Mouse (Mus musculus): ENCODE data around the gene Fli1.

Gene Fli1

GRCm38 (mm10) chr9:32549462-32550384 is 7.1 kb upstream of the Fli1 start:
- no peak for DNase-seq

DNA sequence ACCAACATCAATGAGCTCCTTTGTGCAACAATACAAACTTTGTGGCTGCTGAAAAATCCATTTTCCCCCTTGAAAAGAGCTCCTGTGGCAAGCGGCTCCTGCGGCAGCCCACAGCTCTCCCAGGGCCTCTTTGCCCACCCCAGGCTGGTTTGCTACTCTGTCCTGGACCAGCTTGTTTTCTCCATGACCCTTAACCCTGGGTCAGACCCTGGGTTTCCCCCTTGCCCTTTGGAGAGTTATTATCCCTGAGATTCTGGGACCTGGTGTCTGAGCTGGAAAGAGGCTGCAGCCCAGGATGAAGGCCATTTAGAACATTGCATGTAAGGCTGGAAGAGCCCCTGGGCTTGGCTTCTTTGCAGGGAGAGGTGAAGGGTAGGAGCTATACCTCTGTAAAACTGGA is 4.1 kb upstream of the Fli1 start:
- DNase-seq: no peak

DNA sequence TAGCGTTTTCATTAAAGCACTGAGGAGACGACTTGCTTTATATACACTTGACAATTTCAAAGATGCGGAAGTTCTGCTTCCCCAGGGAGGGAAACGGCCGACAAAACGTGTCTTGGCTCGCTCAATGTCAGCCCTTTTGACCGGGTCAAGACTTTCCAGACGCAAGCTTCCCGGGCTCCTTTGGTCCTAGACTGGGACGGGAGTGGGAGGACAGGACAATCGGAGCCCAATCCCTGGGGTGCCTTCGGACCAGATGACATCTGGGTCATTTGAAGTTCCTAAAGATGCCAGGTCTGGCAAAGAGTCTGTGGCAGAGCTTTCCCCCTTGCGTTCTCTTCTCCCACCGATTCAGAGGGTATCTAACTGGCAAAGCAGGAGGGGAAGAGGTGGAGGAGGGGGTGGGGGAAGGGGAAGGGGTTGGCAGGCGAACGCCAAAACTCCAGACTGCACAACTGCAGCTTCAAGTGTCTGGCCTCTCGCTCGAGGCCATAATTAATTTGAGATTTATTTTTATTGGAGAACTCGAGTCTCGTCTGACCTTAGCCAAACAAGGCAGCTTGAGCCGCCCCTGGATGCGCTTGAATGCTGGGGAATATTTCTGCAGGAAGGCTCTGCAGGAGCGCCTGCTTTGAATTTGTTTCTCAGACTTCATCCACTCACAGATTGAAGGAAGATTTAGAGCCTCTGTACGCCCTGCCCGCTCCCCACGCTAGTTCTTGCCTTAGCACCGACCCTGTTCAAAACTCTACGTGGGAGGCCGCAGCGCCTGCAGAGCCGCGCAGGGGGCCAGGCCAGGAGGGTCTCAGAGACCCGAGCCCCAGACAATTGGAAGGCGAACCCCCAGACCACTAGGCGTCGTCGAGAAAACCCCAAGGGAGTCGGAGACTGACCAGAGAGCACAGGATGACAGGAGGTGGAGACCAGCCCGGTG is 2.3 kb upstream of the Fli1 start:
- no peak for DNase-seq

DNA sequence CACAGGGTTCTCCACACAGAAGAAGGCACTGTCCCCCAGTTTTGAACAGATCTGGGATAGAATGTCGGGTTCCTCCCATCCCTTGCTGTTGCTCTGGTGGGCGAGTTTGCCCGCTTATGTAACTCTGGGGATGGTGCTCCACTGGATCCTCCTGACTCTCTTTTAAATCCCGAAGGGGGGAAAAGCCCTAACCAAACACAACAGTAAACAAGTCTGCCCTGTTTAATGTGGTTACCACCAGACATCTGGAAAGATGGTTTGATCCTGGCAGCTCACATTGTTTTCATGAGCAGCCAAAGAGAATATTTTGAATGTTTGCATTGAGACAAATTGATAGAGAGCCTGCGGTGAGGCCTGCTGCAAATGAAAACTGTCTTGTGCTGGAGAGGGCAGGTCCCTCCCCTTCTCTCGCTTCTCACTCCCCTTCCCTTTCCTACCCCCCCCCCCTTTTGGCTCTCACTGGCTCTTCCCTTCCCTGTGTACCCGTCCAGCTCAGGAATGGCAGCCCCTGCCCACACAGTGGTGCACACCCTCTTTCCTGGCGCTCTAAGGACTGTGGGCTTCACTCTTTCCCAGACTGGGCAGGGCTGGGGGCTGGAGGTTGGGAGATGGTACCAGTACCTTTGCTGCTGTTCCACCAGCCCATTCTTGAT is 1.4 kb upstream of the Fli1 start:
- DNase-seq: no peak

DNA sequence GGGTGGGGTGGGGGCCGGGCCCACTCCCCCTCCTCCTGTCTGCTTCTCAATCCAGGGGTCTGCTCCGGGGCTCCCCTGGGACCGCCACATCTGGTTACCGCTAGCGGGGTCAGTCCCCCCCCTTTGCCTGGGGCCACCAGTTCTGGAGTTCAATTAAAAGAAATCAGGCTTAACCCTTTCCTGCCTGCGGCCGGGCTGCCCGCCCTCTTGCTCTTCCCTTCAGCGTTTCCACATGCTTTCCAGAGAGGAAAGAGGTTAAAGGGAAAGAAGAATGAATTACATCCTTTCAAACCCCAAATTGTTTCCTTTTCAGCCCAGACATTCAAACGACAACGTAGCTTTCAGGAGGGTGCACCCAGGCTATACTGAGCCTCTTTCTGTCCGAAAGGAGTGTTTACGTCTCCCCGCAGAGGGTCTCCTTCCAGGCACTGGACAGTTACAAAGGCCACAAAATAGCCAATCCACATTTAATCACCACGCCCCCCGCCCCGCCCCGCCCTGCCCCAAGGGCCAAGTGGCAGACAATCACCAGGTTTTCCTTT is 450 bp upstream of the Fli1 start:
- no peak for DNase-seq

DNA sequence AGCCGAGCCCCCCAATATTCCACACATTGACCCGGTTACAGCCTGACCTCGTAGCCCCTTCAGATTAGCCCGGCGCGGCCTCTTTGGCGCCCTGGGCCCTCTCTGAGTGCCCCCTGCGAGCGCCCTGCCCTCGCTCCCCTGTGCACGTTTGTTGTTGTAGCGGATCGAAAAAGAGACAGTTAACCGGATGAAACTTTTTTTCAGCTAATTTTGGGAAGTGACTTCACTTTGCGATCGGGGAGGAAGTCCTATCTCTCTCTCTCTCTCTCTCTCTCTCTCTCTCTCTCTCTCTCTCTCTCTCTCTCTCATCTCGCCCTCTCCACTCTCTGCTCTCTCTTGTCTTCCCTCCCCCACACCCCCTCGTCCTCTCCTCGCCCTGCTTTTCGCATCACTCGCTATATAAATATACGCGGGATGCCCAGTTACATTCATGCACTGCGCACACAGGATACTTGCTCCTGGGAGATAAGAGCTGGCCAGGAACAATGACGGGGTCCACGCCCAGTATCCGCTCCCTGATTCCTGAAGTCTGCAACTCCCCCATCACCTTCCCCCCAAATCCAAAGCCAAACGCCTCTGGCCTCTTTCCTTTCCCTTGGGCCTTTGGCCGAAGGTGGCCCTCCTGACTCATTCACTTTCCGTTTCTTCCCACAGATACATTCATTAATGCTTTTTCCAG is 1.3 kb downstream of the Fli1 start:
- no peak for DNase-seq

GRCm38 (mm10) chr9:32540406-32541222 is 2.0 kb downstream of the Fli1 start:
- no peak for DNase-seq

GRCm38 (mm10) chr9:32540061-32540405 is 2.6 kb downstream of the Fli1 start:
- DNase-seq: no peak

DNA sequence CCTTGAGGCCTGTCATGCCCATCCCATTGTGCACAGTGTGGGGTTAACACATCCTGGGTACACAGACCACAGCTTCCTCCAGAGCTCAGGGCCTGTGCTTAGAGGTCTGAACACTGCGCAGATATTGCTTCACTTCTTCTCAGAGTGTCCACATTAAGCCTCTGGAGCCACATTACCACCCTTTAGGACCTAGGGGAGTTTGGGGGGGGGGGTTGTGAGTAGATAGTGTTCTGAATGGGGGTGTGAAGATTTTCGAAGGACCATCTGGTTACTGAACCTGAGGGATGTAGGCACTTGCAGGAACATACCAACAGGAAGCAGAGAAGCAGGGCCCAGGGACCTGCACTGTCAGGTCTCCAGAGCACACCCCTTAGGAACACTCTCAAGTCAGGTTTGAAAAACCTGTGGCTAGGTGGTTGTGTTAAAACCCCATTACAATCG is 3.3 kb downstream of the Fli1 start:
- no peak for DNase-seq

DNA sequence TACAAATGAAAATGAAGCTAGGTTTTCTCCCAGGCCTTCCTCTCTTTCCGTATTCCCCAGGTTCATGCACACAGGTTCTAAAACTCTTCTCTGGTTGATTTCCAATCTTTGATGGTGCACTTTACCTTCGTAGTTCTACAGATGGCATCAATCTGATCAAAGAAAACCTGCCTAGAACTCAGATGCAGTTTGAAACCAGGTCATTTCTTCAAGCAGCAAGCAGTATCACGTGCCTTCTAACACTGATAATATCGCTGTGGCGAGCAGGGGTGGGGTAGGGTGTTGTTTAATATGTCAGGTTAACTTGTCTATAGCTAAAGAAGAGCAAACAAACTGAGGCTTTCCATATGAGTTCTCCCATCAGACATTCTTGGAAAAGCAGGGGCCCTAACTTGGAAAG is 4.5 kb downstream of the Fli1 start:
- no peak for DNase-seq

DNA sequence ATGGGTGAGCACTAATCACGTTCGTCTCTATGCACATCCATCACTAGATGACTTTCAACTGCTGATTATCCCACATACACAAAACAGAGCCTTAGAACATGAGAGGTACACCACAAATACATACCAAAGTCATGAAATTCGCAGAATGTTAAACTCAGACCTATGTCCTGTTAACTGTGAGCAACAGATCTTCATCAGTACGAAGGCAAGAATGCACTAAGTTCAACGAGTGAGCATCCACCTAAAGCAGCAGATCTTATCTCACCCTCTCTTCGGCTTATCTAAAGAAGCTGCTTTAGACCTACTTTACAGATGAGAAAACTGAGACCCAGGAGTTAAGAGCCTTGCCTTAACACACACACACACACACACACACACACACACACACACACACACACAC is 5.0 kb downstream of the Fli1 start:
- DNase-seq: no peak

DNA sequence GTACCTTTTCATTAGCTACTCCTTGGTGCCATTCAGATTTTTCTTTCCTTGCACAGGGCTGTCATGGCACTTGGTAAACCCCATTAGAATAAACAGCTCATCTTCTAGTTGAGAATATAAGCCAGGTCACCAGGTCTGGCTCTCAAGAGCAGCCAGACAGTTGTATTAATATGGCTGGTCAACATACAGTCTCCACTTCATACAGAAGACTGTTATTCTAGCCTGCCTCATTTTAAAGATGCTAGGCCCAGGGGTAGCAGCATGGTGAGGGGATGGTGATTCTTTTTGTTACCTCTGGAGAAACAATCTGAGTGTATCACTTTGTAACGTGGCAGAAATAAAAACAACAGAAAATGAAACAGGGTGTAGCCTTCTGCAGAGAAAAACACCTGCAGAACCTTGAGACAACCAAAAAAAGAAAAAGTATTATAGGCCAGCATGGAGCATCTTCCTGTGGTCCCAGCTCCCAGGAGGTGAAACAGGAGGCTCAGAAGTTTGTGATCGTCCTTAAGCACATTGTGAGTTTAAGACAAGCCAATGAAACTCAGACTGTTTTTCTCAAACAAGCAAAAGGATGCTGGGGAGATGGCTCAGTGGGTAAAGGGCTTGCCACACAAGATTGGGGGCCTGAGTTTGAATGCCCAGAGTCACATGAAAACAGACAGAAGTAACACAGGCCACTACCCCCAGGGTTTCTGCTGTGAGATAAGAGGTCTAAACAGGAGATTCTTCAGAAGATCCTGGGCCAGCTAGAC is 7.3 kb downstream of the Fli1 start:
- DNase-seq: no peak

- DNase-seq: no peak
Observed at GRCm38 (mm10) chr9:32534025-32534615, 8.5 kb downstream of the Fli1 start.

DNA sequence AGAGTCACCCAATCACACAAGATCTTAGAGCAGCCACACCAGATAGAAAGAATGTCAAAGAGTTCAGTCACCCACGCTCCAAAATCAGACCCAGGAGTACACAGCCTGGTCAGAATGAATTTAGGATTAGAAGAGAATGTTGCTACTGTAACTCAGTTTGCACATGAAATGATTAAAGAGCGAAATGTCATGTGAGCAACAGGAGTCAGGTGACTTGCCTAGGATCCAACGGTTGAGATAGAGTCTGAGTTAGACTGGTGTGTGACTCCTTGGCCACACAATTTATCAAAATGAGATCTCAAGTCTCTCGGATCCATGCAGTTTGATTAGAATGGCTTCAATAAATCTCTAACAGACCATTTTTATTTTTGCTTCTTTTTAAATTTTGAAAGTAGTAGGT is 11.1 kb downstream of the Fli1 start:
- no peak for DNase-seq

- DNase-seq: no peak
Observed at GRCm38 (mm10) chr9:32530975-32531374, 11.7 kb downstream of the Fli1 start.

DNA sequence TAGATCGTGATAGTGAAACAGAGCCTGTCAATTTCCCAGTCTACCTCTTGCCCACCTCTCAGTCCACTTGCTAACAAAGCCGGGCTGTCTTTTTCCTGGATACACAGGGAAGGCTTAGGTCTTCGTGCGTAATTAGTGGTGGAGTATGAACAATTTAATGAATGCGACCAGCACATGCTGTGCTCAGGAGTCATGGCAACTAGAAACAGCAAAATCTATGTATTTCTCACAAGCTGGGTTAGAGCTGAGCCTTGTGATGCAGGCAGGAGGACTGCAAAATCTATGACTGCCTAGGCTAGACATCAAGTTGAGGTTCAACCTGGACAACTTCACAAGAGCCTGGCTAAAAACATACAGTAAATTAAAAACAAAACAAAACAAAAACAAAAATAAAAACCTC is 12.5 kb downstream of the Fli1 start:
- no peak for DNase-seq

GRCm38 (mm10) chr9:32529594-32529993 is 13.1 kb downstream of the Fli1 start:
- no peak for DNase-seq

GRCm38 (mm10) chr9:32527329-32527728 is 15.3 kb downstream of the Fli1 start:
- no peak for DNase-seq

DNA sequence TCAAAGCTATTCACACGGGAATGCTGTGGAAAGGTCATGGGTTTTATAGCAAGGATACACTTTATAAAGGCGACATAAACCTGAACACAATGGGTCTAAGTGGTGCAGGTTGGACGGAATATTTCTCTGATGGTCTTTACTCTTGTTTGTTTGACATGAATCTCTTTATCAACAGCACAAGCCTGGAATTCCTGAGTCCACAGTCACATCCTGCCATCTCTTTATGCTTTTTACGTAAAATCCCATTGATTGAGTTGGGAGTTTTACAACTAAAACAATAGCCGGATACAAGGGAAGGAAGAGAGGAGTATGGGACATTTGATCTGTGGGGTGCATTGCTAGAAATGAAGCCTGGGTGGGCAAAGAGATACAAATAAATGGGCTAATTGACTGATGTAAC is 16.9 kb downstream of the Fli1 start:
- DNase-seq: no peak

GRCm38 (mm10) chr9:32522536-32523245 is 20.0 kb downstream of the Fli1 start:
- no peak for DNase-seq

Data from cerebellum, adult 8-10 months (tissue).